Mouse (Mus musculus) MEL (cell line): ENCODE results near the gene Polr1d. TPM values are rescaled to one million over a fixed set of nuclear protein-coding genes. Genes with fewer than 3 reads are reported as not detected.
A peak's percentile ranks its signal among the peaks of the same experiment; 100 is the strongest.

ENCODE experiments used
- DNase-seq: peaks from one replicate; pipeline ENCODE4 v3.0.0; 2011; ENCODE audit warnings: low read depth, low spot score
- H3K27ac ChIP-seq: 2 replicates; pipeline ENCODE4 v1.5.1; 2012; ENCODE audit warnings: low read depth, mild to moderate bottlenecking, control low read depth, low read length, moderate library complexity; ENCODE audit not compliant: control insufficient read depth
- H3K27me3 ChIP-seq, 2 experiments: fragments of 150-350 bp in 1 of 2; sonication (generic) in 1 of 2; 2 replicates each; pipeline ENCODE4 v1.6.1; 2012; ENCODE audit warnings: low read length in 2 of 2, mild to moderate bottlenecking in 2 of 2, improper control_type of control experiment in 1 of 2, moderate library complexity in 1 of 2; ENCODE audit not compliant: insufficient read depth in 2 of 2, control insufficient read depth in 1 of 2
- H3K36me3 ChIP-seq, 2 experiments: 2 replicates each; pipeline ENCODE4 v1.6.1; 2012 to 2014; ENCODE audit warnings: low read length in 2 of 2, improper control_type of control experiment in 1 of 2, inconsistent platforms in 1 of 2, mild to moderate bottlenecking in 1 of 2; ENCODE audit not compliant: insufficient read depth in 2 of 2, control insufficient read depth in 1 of 2
- H3K4me1 ChIP-seq, 2 experiments: fragments of 150-350 bp in 1 of 2; sonication (generic) in 1 of 2; 2 replicates each; pipeline ENCODE4 v1.6.1; 2012; ENCODE audit warnings: low read length in 2 of 2, improper control_type of control experiment in 1 of 2, mild to moderate bottlenecking in 1 of 2; ENCODE audit not compliant: insufficient read depth in 2 of 2, control insufficient read depth in 1 of 2
- H3K4me3 ChIP-seq, 2 experiments: fragments of 150-350 bp in 1 of 2; sonication (generic) in 1 of 2; 2 replicates each; pipeline ENCODE4 v1.5.1; 2012; ENCODE audit warnings: low read depth in 2 of 2, low read length in 2 of 2, mild to moderate bottlenecking in 2 of 2, moderate library complexity in 2 of 2, control low read depth in 1 of 2, improper control_type of control experiment in 1 of 2; ENCODE audit not compliant: control insufficient read depth in 1 of 2, insufficient read depth in 1 of 2
- H3K79me2 ChIP-seq: 2 replicates; pipeline ENCODE4 v1.6.1; 2012; ENCODE audit warnings: mild to moderate bottlenecking, low read length, moderate library complexity; ENCODE audit not compliant: control insufficient read depth, poor library complexity, insufficient read depth
- H3K9ac ChIP-seq: 2 replicates; pipeline ENCODE4 v1.6.1; 2012; ENCODE audit warnings: low read depth, mild to moderate bottlenecking, control low read depth, low read length, moderate library complexity; ENCODE audit not compliant: control insufficient read depth, poor library complexity, severe bottlenecking
- H3K9me3 ChIP-seq: fragments of 150-350 bp; sonication (generic); replicated peaks from 2 replicates; pipeline ENCODE4 v1.6.1; 2012; ENCODE audit warnings: mild to moderate bottlenecking, low read length, improper control_type of control experiment, moderate library complexity; ENCODE audit not compliant: insufficient read depth
- CTCF ChIP-seq, 3 experiments: IDR thresholded peaks in 2 of 3; conservative IDR thresholded peaks in 1 of 3; 2 replicates each; pipeline ENCODE4 v1.5.1; 2011 to 2012; ENCODE audit warnings: low read length in 3 of 3, low read depth in 2 of 3, mild to moderate bottlenecking in 2 of 3, improper control_type of control experiment in 1 of 3, inconsistent platforms in 1 of 3, mixed read lengths in 1 of 3, moderate library complexity in 1 of 3; ENCODE audit not compliant: control insufficient read depth in 1 of 3, insufficient read depth in 1 of 3, poor library complexity in 1 of 3, severe bottlenecking in 1 of 3
- ELF1 ChIP-seq: IDR thresholded peaks from 2 replicates; pipeline ENCODE4 v1.6.1; 2014; ENCODE audit warnings: low read depth, mild to moderate bottlenecking, inconsistent platforms, low read length, improper control_type of control experiment, moderate library complexity
- EP300 ChIP-seq, 2 experiments: IDR thresholded peaks; 2 replicates each; pipeline ENCODE4 v1.6.1; 2011; ENCODE audit warnings: improper control_type of control experiment in 2 of 2, low read length in 2 of 2, low read depth in 1 of 2, mild to moderate bottlenecking in 1 of 2
- ETS1 ChIP-seq: IDR thresholded peaks from 2 replicates; pipeline ENCODE4 v1.6.1; 2012; ENCODE audit warnings: low read depth, mild to moderate bottlenecking, inconsistent platforms, low read length, improper control_type of control experiment, moderate library complexity
- GATA1 ChIP-seq: IDR thresholded peaks from 2 replicates; pipeline ENCODE4 v1.6.1; 2011; ENCODE audit warnings: low read depth, low read length, improper control_type of control experiment
- HCFC1 ChIP-seq: IDR thresholded peaks from 2 replicates; pipeline ENCODE4 v1.6.1; 2012; ENCODE audit warnings: low read depth, mild to moderate bottlenecking, inconsistent platforms, low read length, improper control_type of control experiment, moderate library complexity
- JUND ChIP-seq: IDR thresholded peaks from 2 replicates; pipeline ENCODE4 v1.6.1; 2011; ENCODE audit warnings: low read depth, mild to moderate bottlenecking, improper control_type of control experiment, low read length
- KAT2A ChIP-seq: conservative IDR thresholded peaks from 2 replicates; pipeline ENCODE4 v1.6.1; 2012; ENCODE audit warnings: low read depth, low read length, improper control_type of control experiment, inconsistent platforms
- MXI1 ChIP-seq: IDR thresholded peaks from 2 replicates; pipeline ENCODE4 v1.6.1; 2011; ENCODE audit warnings: mild to moderate bottlenecking, low read depth, low read length, improper control_type of control experiment
- NRF1 ChIP-seq: IDR thresholded peaks from 2 replicates; pipeline ENCODE4 v1.6.1; 2014; ENCODE audit warnings: low read depth, mild to moderate bottlenecking, inconsistent platforms, low read length, improper control_type of control experiment, moderate library complexity; ENCODE audit not compliant: poor library complexity, insufficient read depth, severe bottlenecking
- RCOR1 ChIP-seq: IDR thresholded peaks from 2 replicates; pipeline ENCODE4 v1.6.1; 2012; ENCODE audit warnings: low read depth, mild to moderate bottlenecking, inconsistent platforms, low read length, improper control_type of control experiment
- UBTF ChIP-seq: IDR thresholded peaks from 2 replicates; pipeline ENCODE4 v1.6.1; 2012; ENCODE audit warnings: low read depth, mild to moderate bottlenecking, inconsistent platforms, low read length, improper control_type of control experiment, moderate library complexity, borderline replicate concordance; ENCODE audit not compliant: insufficient read depth
- USF1 ChIP-seq: IDR thresholded peaks from 2 replicates; pipeline ENCODE4 v1.6.1; 2014; ENCODE audit warnings: low read depth, mild to moderate bottlenecking, inconsistent platforms, low read length, improper control_type of control experiment, moderate library complexity
- USF2 ChIP-seq, 2 experiments: IDR thresholded peaks; 2 replicates each; pipeline ENCODE4 v1.6.1; 2011 to 2012; ENCODE audit warnings: improper control_type of control experiment in 2 of 2, low read length in 2 of 2, borderline replicate concordance in 1 of 2, inconsistent platforms in 1 of 2, low read depth in 1 of 2, mild to moderate bottlenecking in 1 of 2; ENCODE audit not compliant: insufficient read depth in 1 of 2
- ZKSCAN1 ChIP-seq: IDR thresholded peaks from 2 replicates; pipeline ENCODE4 v1.6.1; 2012; ENCODE audit warnings: low read depth, mild to moderate bottlenecking, inconsistent platforms, low read length, improper control_type of control experiment, moderate library complexity
- polyA plus RNA-seq, 2 experiments: library from polyadenylated mRNA; stranded (reverse) in 1 of 2; unstranded in 1 of 2; fragments of >175 nt in 1 of 2; fragments of >200 nt in 1 of 2; gene quantifications; 2 replicates each; pipeline versions ENCODE4 v1.2.1 to v1.2.4; 2012; ENCODE audit warnings: low replicate concordance in 2 of 2, low read depth in 1 of 2; ENCODE audit not compliant: insufficient read length in 2 of 2, insufficient read depth in 1 of 2, missing spikeins in 1 of 2
- total RNA-seq: library from RNA; depleted of rRNA; stranded (reverse); fragments of 300-350 nt; gene quantifications from 2 replicates; pipeline ENCODE4 v1.2.3, GENCODE M21; 2012; rRNA removed

The Polr1d gene
- total RNA-seq (460 and 506 TPM in 2 replicates), polyA plus RNA-seq (100 to 1,000 TPM; 185 to 388 TPM)

- peaks cover 8 to 25% of the 10 kb centered on the region in 2 experiments for H3K4me1 ChIP-seq
These were observed at the start of gene Polr1d for GRCm38 (mm10) chr5:147076799-147077165. Polr1d (plus strand) TSS chr5:147077050.

GRCm38 (mm10) chr5:147031281-147031680 lies 45.6 kb upstream of the Polr1d start:
- no peak for DNase-seq
- no peak overlapping the region for H3K27ac ChIP-seq
- no peaks in the 10 kb centered on the region for H3K9me3 ChIP-seq
- no peaks in the 10 kb centered on the region for H3K4me1 ChIP-seq
- no peak overlapping the region for H3K9ac ChIP-seq
- H3K27me3 ChIP-seq: no peaks in the 10 kb centered on the region
- H3K79me2 ChIP-seq: no peaks in the 10 kb centered on the region
- H3K4me3 ChIP-seq: no peak overlapping the region
- H3K36me3 ChIP-seq: peaks cover 0 to 3% of the 10 kb centered on the region in 2 experiments
- no peak for TF ChIP-seq USF2 (IDR thresholded peaks at IDR 0.05; ENCODE audit: borderline replicate concordance in 1 of 2, insufficient read depth in 1 of 2, low read depth in 1 of 2, low read length in 2 of 2)
- no peak for TF ChIP-seq JUND
- no peak for TF ChIP-seq HCFC1
- TF ChIP-seq EP300 (IDR thresholded peaks at IDR 0.05; ENCODE audit: low read depth in 1 of 2, low read length in 2 of 2): no peak
- no peak for TF ChIP-seq ZKSCAN1
- TF ChIP-seq CTCF (IDR thresholded peaks at IDR 0.05 in 2 of 3, conservative IDR thresholded peaks at IDR 0.05 in 1 of 3; ENCODE audit: control insufficient read depth in 1 of 3, insufficient read depth in 1 of 3, low read depth in 2 of 3, low read length in 3 of 3, poor library complexity in 1 of 3, severe bottlenecking in 1 of 3): no peak
- TF ChIP-seq GATA1: no peak
- TF ChIP-seq, all 39 proteins: peak for 0

More at GRCm38 (mm10) chr5:147076799-147077165, at the start of gene Polr1d:
- H3K9me3 ChIP-seq: no peaks in the 10 kb centered on the region
- peak within 1 kb of the TSS; percentile 73 for H3K27ac ChIP-seq
- H3K79me2 ChIP-seq: peaks cover 80% of the 10 kb centered on the region
- no peak for DNase-seq
- peak within 1 kb of the TSS; percentile 96 for H3K9ac ChIP-seq
- no peaks in the 10 kb centered on the region for H3K27me3 ChIP-seq
- H3K4me3 ChIP-seq: peak within 1 kb of the TSS; percentile 97 to 98
- TF ChIP-seq USF2 (IDR thresholded peaks at IDR 0.05; ENCODE audit: borderline replicate concordance in 1 of 2, insufficient read depth in 1 of 2, low read depth in 1 of 2, low read length in 2 of 2): no peak
- TF ChIP-seq RCOR1: no peak
- TF ChIP-seq ETS1: 0 out of 2 replicates have a peak, but pooled peaks have one; percentile 12
- 0 out of 2 replicates have a peak, but pooled peaks have one; percentile 24 for TF ChIP-seq USF1
- 0 out of 2 replicates have a peak, but pooled peaks have one; percentile 19 for TF ChIP-seq KAT2A
- H3K36me3 ChIP-seq: peaks cover 16 to 35% of the 10 kb centered on the region in 2 experiments

- no peaks in the 10 kb centered on the region for H3K9me3 ChIP-seq
These were observed 43.7 kb upstream of the Polr1d start for GRCm38 (mm10) chr5:147033155-147033554.

More at GRCm38 (mm10) chr5:147033155-147033554, 43.7 kb upstream of the Polr1d start:
- H3K36me3 ChIP-seq: peaks cover 0 to 2% of the 10 kb centered on the region in 2 experiments; a peak in 3 of 4 replicates
- TF ChIP-seq UBTF (no peak), USF2 (IDR thresholded peaks at IDR 0.05; ENCODE audit: borderline replicate concordance in 1 of 2, insufficient read depth in 1 of 2, low read depth in 1 of 2, low read length in 2 of 2) (no peak), EP300 (IDR thresholded peaks at IDR 0.05; ENCODE audit: low read depth in 1 of 2, low read length in 2 of 2) (no peak), NRF1 (no peak), ELF1 (no peak), JUND (no peak), ZKSCAN1 (no peak), GATA1 (no peak), MXI1 (no peak)
- TF ChIP-seq, all 39 proteins: peak for 0
- DNase-seq: no peak
- Histone ChIP-seq H3K9ac (no peak overlapping the region), H3K27me3 (no peaks in the 10 kb centered on the region), H3K27ac (no peak overlapping the region), H3K79me2 (peaks cover 1% of the 10 kb centered on the region; the same call in 1 of the 2 replicates), H3K4me3 (no peak overlapping the region), H3K4me1 (no peaks in the 10 kb centered on the region)
